Mouse (Mus musculus) kidney, postnatal 0 days (tissue): ENCODE measurements around the gene Fibin. TPM values are rescaled to one million over a fixed set of nuclear protein-coding genes. Genes with fewer than 3 reads are reported as not detected.
A peak's percentile ranks its signal among the peaks of the same experiment; 100 is the strongest.

Experiments used
- ATAC-seq: fragments of 200-750 bp; cut with Nextera tagmentation; replicated peaks from 2 replicates; pipeline ENCODE4 v1.8.0; 2017; ENCODE audit warnings: low read depth, moderate number of reproducible peaks, moderate TSS enrichment, moderate library complexity; ENCODE audit not compliant: low FRiP score
- DNase-seq: peaks from one replicate; pipeline ENCODE4 v3.0.0-alpha.2; 2016; ENCODE audit warnings: low spot score
- H3K27ac ChIP-seq: fragments of 300-500 bp; sonication (generic); 2 replicates; pipeline ENCODE4 v1.5.1; 2014; ENCODE audit warnings: mild to moderate bottlenecking
- H3K27me3 ChIP-seq: fragments of 300-500 bp; sonication (generic); 2 replicates; pipeline ENCODE4 v1.6.1; 2014; ENCODE audit warnings: low read length, mixed read lengths; ENCODE audit not compliant: insufficient read depth
- H3K36me3 ChIP-seq: fragments of 300-500 bp; sonication (generic); 2 replicates; pipeline ENCODE4 v1.6.1; 2014; ENCODE audit warnings: low read length, mixed read lengths; ENCODE audit not compliant: insufficient read depth
- H3K4me1 ChIP-seq: fragments of 300-500 bp; sonication (generic); replicated peaks from 2 replicates; pipeline ENCODE4 v1.6.1; 2014; ENCODE audit warnings: antibody characterized with exemption, low read length, mixed read lengths; ENCODE audit not compliant: insufficient read depth
- H3K4me2 ChIP-seq: fragments of 300-500 bp; sonication (generic); 2 replicates; pipeline ENCODE4 v1.6.1; 2014; ENCODE audit warnings: mild to moderate bottlenecking, low read length, moderate library complexity, mixed read lengths
- H3K4me3 ChIP-seq: fragments of 300-500 bp; sonication (generic); replicated peaks from 2 replicates; pipeline ENCODE4 v1.5.1; 2014; ENCODE audit warnings: low read depth, low read length
- H3K9ac ChIP-seq: fragments of 300-500 bp; sonication (generic); 2 replicates; pipeline ENCODE4 v1.6.1; 2014; ENCODE audit warnings: low read depth, low read length
- H3K9me3 ChIP-seq: fragments of 300-500 bp; sonication (generic); replicated peaks from 2 replicates; pipeline ENCODE4 v1.6.1; 2016; ENCODE audit warnings: low read length, inconsistent platforms, mixed read lengths
- CTCF ChIP-seq: IDR thresholded peaks from 2 replicates; pipeline ENCODE4 v1.5.1; 2016; ENCODE audit warnings: antibody characterized with exemption, low read depth, mild to moderate bottlenecking, moderate library complexity
- WGBS: fragments of 180-500 bp; shearing (Covaris S2); extraction: QIAGEN DNeasy Blood & Tissue Kit; methylation state at CpG from one replicate; pipeline ENCODE4 v1.1.7; 2014; 5-methylcytosine and 5-hydroxymethylcytosine counted together
- polyA plus RNA-seq: library from polyadenylated mRNA; unstranded; fragments of >200 nt; fragmentation: Nextera tagmentation; extraction: Ambion mirVana; gene quantifications from 2 replicates; pipeline ENCODE4 v1.2.1, GENCODE M21; 2015

Gene Fibin
- polyA plus RNA-seq, 1 experiment from 2014 or later = 37.0 TPM

GRCm38 (mm10) chr2:110353302-110353970 is 9.5 kb downstream of the Fibin start:
- H3K9me3 ChIP-seq = no peaks in the 10 kb centered on the region
- no peak overlapping the region for H3K4me3 ChIP-seq
- H3K4me2 ChIP-seq = no peak overlapping the region
- 73% methylated on average over 5 of the region's 5 CpGs for WGBS
- DNase-seq (no peak), ATAC-seq (no peak)
- TF ChIP-seq CTCF = no peak
- H3K27me3 ChIP-seq = no peaks in the 10 kb centered on the region
- H3K4me1 ChIP-seq = no peaks in the 10 kb centered on the region
- H3K9ac ChIP-seq = no peak overlapping the region
- H3K27ac ChIP-seq = no peak overlapping the region
- no peaks in the 10 kb centered on the region for H3K36me3 ChIP-seq

GRCm38 (mm10) chr2:110351843-110352251 is 11.1 kb downstream of the Fibin start:
- Histone ChIP-seq H3K4me3 (no peak overlapping the region), H3K36me3 (no peaks in the 10 kb centered on the region), H3K4me1 (no peaks in the 10 kb centered on the region), H3K9me3 (no peaks in the 10 kb centered on the region), H3K27me3 (no peaks in the 10 kb centered on the region), H3K9ac (no peak overlapping the region), H3K27ac (no peak overlapping the region), H3K4me2 (no peak overlapping the region)
- WGBS = 67% methylated on average over 5 of the region's 5 CpGs
- DNase-seq (no peak), ATAC-seq (no peak)
- TF ChIP-seq CTCF = no peak

GRCm38 (mm10) chr2:110351406-110351805 is 11.6 kb downstream of the Fibin start:
- no peak overlapping the region for H3K27ac ChIP-seq

GRCm38 (mm10) chr2:110328953-110329352 is 34.0 kb downstream of the Fibin start:
- Histone ChIP-seq H3K9me3 (no peaks in the 10 kb centered on the region), H3K27me3 (no peaks in the 10 kb centered on the region), H3K4me3 (no peak overlapping the region), H3K36me3 (no peaks in the 10 kb centered on the region), H3K4me2 (no peak overlapping the region), H3K4me1 (no peaks in the 10 kb centered on the region), H3K9ac (no peak overlapping the region), H3K27ac (no peak overlapping the region)
- DNase-seq (no peak), ATAC-seq (no peak)
- TF ChIP-seq CTCF = no peak

More at GRCm38 (mm10) chr2:110351406-110351805, 11.6 kb downstream of the Fibin start:
- Histone ChIP-seq H3K27me3 (no peaks in the 10 kb centered on the region), H3K4me2 (no peak overlapping the region), H3K4me1 (no peaks in the 10 kb centered on the region), H3K9me3 (no peaks in the 10 kb centered on the region), H3K36me3 (no peaks in the 10 kb centered on the region), H3K4me3 (no peak overlapping the region), H3K9ac (no peak overlapping the region)
- TF ChIP-seq CTCF = no peak
- DNase-seq = no peak
- WGBS = 57% methylated on average over 1 of the region's 1 CpGs
- ATAC-seq = no peak

GRCm38 (mm10) chr2:110319949-110320348 is 43.0 kb downstream of the Fibin start:
- peak; percentile 36 for DNase-seq
- Histone ChIP-seq H3K27ac (no peak overlapping the region), H3K9ac (no peak overlapping the region), H3K27me3 (no peaks in the 10 kb centered on the region), H3K4me2 (no peak overlapping the region), H3K9me3 (no peaks in the 10 kb centered on the region), H3K4me1 (no peaks in the 10 kb centered on the region), H3K4me3 (no peak overlapping the region), H3K36me3 (no peaks in the 10 kb centered on the region)
- 60% methylated on average over 4 of the region's 4 CpGs for WGBS
- ATAC-seq = no peak
- no peak for TF ChIP-seq CTCF

GRCm38 (mm10) chr2:110319266-110319665 is 43.7 kb downstream of the Fibin start:
- no peak for TF ChIP-seq CTCF

GRCm38 (mm10) chr2:110318719-110319118 is 44.3 kb downstream of the Fibin start:
- WGBS = 94% methylated on average over 1 of the region's 1 CpGs
- no peak overlapping the region for H3K27ac ChIP-seq
- no peak for TF ChIP-seq CTCF
- no peaks in the 10 kb centered on the region for H3K27me3 ChIP-seq
- ATAC-seq = no peak
- no peak overlapping the region for H3K9ac ChIP-seq
- H3K4me3 ChIP-seq = no peak overlapping the region
- no peaks in the 10 kb centered on the region for H3K9me3 ChIP-seq
- H3K4me2 ChIP-seq = no peak overlapping the region
- no peaks in the 10 kb centered on the region for H3K4me1 ChIP-seq
- H3K36me3 ChIP-seq = no peaks in the 10 kb centered on the region
- no peak for DNase-seq

More at GRCm38 (mm10) chr2:110319266-110319665, 43.7 kb downstream of the Fibin start:
- Histone ChIP-seq H3K27ac (no peak overlapping the region), H3K4me3 (no peak overlapping the region), H3K36me3 (no peaks in the 10 kb centered on the region), H3K9ac (no peak overlapping the region), H3K27me3 (no peaks in the 10 kb centered on the region), H3K4me2 (no peak overlapping the region), H3K9me3 (no peaks in the 10 kb centered on the region), H3K4me1 (no peaks in the 10 kb centered on the region)
- 73% methylated on average over 1 of the region's 1 CpGs for WGBS
- ATAC-seq (no peak), DNase-seq (no peak)
